Mouse (Mus musculus): Measurements from ENCODE around the gene Tns1. TPM values are rescaled to one million over a fixed set of nuclear protein-coding genes. Genes with fewer than 3 reads are reported as not detected.

The Tns1 gene
- polyA plus RNA-seq, 1 experiment from 2014 or later: 44.4 TPM

DNA sequence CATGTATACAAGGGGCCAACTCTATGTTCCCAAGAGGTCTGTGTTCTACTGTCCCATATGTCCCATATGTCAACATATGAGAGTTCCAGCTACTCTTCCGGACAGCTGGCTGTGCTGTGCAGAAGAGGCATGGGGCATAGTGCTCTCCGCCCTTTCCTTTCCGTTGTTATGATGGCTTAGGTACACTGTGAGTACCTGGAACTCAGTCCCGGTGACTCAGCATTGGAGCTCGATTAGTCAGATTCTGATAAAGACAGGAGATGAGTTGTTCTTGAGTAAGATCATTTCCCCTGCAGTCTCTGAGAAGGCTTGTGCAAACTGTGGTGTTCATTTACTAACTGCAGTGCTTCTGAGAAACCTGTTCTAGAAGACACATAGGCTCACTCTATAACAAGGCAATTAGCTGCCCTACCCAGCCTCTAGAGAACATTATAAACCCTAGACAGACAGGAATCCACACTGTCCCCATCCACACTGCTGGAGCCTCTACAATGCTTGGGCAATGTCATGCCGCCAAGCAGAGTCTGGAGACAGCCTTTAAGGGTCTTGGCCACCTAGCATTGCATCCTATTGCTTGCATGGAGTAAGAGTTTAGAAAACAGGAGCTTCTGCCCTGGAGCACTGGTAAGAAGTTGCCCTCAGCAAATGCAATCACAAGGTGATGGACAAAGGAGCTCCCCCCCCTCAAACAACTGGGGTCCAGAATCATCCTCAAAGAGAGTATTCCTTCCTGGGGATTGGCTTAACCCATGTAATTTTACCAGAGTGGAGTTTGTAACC is 25.0 kb upstream of the Tns1 start:
- H3K27ac ChIP-seq: no peak overlapping the region
- H3K9ac ChIP-seq: no peak overlapping the region
- H3K4me3 ChIP-seq: no peak overlapping the region
- WGBS: 86% methylated on average over 6 of the region's 6 CpGs
- H3K4me1 ChIP-seq: no peaks in the 10 kb centered on the region
- H3K4me2 ChIP-seq (replicated peaks): no peak overlapping the region
- no peaks in the 10 kb centered on the region for H3K36me3 ChIP-seq
- no peak for ATAC-seq (ENCODE audit: low FRiP score, low read depth)
- no peaks in the 10 kb centered on the region for H3K9me3 ChIP-seq
- no peaks in the 10 kb centered on the region for H3K27me3 ChIP-seq

DNA sequence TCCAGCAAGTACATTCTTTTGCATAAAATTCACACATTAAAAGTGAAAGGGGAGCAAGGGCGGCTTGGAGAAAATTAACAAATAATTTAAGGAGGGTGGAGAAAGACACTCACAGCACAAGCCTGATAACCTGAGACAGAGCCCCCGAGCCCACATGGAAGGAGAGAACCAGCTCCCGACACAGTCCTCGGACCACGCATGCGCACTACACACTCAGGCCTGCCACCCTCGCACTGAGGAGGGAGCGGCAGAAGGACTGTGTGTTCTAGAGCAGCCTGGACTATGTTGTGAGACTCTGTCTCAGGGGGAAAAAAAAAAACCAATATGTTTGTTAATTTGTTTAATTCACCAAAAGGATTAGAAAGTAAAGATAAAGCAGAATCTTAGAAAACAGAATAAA is 17.5 kb upstream of the Tns1 start:
- no peak overlapping the region for H3K9ac ChIP-seq
- H3K36me3 ChIP-seq: no peaks in the 10 kb centered on the region
- H3K27me3 ChIP-seq: no peaks in the 10 kb centered on the region
- H3K4me1 ChIP-seq: no peaks in the 10 kb centered on the region
- no peak overlapping the region for H3K4me2 ChIP-seq (replicated peaks)
- H3K27ac ChIP-seq: no peak overlapping the region
- H3K9me3 ChIP-seq: no peaks in the 10 kb centered on the region
- 71% methylated on average over 8 of the region's 8 CpGs for WGBS
- no peak overlapping the region for H3K4me3 ChIP-seq
- no peak for ATAC-seq (ENCODE audit: low FRiP score, low read depth)

DNA sequence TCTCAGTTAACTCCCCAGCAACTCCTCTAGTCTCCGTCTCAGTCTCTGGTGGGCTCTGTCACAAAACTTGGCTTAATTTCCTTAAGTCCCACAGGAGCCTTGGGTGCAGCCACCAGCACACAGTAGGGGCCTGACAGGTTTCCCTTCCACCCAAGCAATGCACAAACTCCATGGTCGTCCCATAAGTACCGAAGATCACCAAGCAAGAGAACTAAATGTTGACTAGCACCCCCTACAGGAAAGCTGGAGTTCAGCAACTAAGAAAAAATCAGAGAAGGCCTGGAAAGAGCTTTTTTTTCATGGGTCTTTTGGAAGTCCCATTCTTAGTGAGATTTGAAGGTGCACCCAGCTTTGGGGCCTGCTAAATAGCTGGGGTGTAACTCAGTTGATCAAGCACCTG is 15.2 kb upstream of the Tns1 start:
- H3K4me2 ChIP-seq (replicated peaks): no peak overlapping the region
- 63% methylated on average over 3 of the region's 3 CpGs for WGBS
- no peak overlapping the region for H3K4me3 ChIP-seq
- H3K36me3 ChIP-seq: no peaks in the 10 kb centered on the region
- no peak overlapping the region for H3K27ac ChIP-seq
- H3K4me1 ChIP-seq: no peaks in the 10 kb centered on the region
- H3K27me3 ChIP-seq: no peaks in the 10 kb centered on the region
- no peaks in the 10 kb centered on the region for H3K9me3 ChIP-seq
- no peak for ATAC-seq (ENCODE audit: low FRiP score, low read depth)
- no peak overlapping the region for H3K9ac ChIP-seq

- H3K4me2 ChIP-seq (replicated peaks): no peak overlapping the region
- no peak for ATAC-seq (ENCODE audit: low FRiP score, low read depth)
- no peaks in the 10 kb centered on the region for H3K36me3 ChIP-seq
- no peak overlapping the region for H3K4me3 ChIP-seq
- H3K4me1 ChIP-seq: no peaks in the 10 kb centered on the region
- H3K9ac ChIP-seq: no peak overlapping the region
- no peaks in the 10 kb centered on the region; the same call in 1 of the 2 replicates for H3K27me3 ChIP-seq
- H3K27ac ChIP-seq: no peak overlapping the region
- 77% methylated on average over 6 of the region's 6 CpGs for whole genome bisulfite sequencing
- H3K9me3 ChIP-seq: no peaks in the 10 kb centered on the region
Measured at GRCm38 (mm10) chr1:74135326-74135950, 11.2 kb upstream of the Tns1 start.

- Histone ChIP-seq H3K4me1 (no peaks in the 10 kb centered on the region), H3K27me3 (no peaks in the 10 kb centered on the region; the same call in 1 of the 2 replicates), H3K36me3 (no peaks in the 10 kb centered on the region), H3K9ac (no peak overlapping the region), H3K9me3 (no peaks in the 10 kb centered on the region), H3K4me2 (replicated peaks) (no peak overlapping the region), H3K27ac (no peak overlapping the region), H3K4me3 (no peak overlapping the region)
- 72% methylated on average over 6 of the region's 6 CpGs for WGBS
- no peak for ATAC-seq (ENCODE audit: low FRiP score, low read depth)
Measured at GRCm38 (mm10) chr1:74133954-74134353, 9.7 kb upstream of the Tns1 start.

GRCm38 (mm10) chr1:74132011-74132410 is 7.8 kb upstream of the Tns1 start:
- no peaks in the 10 kb centered on the region for H3K9me3 ChIP-seq
- H3K9ac ChIP-seq: no peak overlapping the region
- no peaks in the 10 kb centered on the region for H3K36me3 ChIP-seq
- no peak for ATAC-seq (ENCODE audit: low FRiP score, low read depth)
- H3K4me1 ChIP-seq: no peaks in the 10 kb centered on the region
- 65% methylated on average over 3 of the region's 3 CpGs for WGBS
- H3K27ac ChIP-seq: no peak overlapping the region
- H3K4me3 ChIP-seq: no peak overlapping the region
- H3K27me3 ChIP-seq: peaks cover 5% of the 10 kb centered on the region
- no peak overlapping the region for H3K4me2 ChIP-seq (replicated peaks)

GRCm38 (mm10) chr1:74130883-74131659 is 6.8 kb upstream of the Tns1 start:
- H3K9ac ChIP-seq: no peak overlapping the region
- H3K27ac ChIP-seq: no peak overlapping the region
- H3K9me3 ChIP-seq: no peaks in the 10 kb centered on the region
- no peaks in the 10 kb centered on the region for H3K36me3 ChIP-seq
- no peak overlapping the region for H3K4me2 ChIP-seq (replicated peaks)
- no peak overlapping the region for H3K4me3 ChIP-seq
- peaks cover 8% of the 10 kb centered on the region for H3K27me3 ChIP-seq
- WGBS: 86% methylated on average over 8 of the region's 8 CpGs
- ATAC-seq (ENCODE audit: low FRiP score, low read depth): no peak
- H3K4me1 ChIP-seq: no peaks in the 10 kb centered on the region

GRCm38 (mm10) chr1:74124991-74125552 is 823 bp upstream of the Tns1 start, which contains the start of gene Rufy4:
Rufy4 (plus strand) TSS chr1:74125541.
- Histone ChIP-seq H3K27me3 (peaks cover 39% of the 10 kb centered on the region), H3K4me3 (peak within 1 kb of the TSS; percentile 61), H3K9ac (peak within 1 kb of the TSS; percentile 83), H3K9me3 (no peaks in the 10 kb centered on the region), H3K4me1 (peaks cover 23% of the 10 kb centered on the region), H3K36me3 (no peaks in the 10 kb centered on the region), H3K27ac (no peak within 1 kb of the TSS; the same call in 1 of the 2 replicates), H3K4me2 (replicated peaks) (peak within 1 kb of the TSS; percentile 92)
- under 1% methylated on average over 12 of the region's 12 CpGs for WGBS
- ATAC-seq (ENCODE audit: low FRiP score, low read depth): peak; percentile 39; the same call in 1 of the 2 replicates

DNA sequence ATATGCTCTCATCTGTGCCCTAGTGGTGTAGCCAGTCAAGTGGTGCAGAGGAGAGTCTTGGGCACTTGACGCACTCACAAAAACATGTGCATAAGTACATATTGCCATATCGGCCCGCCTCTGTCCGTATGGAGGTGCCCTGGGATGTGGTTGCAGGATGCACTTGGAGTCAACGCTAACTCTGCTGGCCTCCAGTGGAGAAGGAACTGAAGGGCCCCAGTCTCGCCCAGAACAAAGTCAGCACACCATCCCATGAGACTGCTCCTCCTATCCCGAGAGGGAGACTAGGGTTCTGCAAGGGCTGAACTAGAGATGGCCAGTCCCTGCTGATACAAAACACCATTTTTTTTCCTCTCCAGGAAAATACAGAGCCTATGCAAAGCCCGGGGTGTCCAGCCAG is 1.0 kb downstream of the Tns1 start:
- WGBS: 68% methylated on average over 8 of the region's 8 CpGs
- H3K9ac ChIP-seq: no peak overlapping the region
- H3K36me3 ChIP-seq: no peaks in the 10 kb centered on the region
- peaks cover 23% of the 10 kb centered on the region for H3K4me1 ChIP-seq
- no peak overlapping the region for H3K4me3 ChIP-seq
- H3K4me2 ChIP-seq (replicated peaks): peak overlapping the region; percentile 92; the same call in 1 of the 2 replicates
- no peak overlapping the region for H3K27ac ChIP-seq
- H3K27me3 ChIP-seq: peaks cover 39% of the 10 kb centered on the region
- no peak for ATAC-seq (ENCODE audit: low FRiP score, low read depth)
- H3K9me3 ChIP-seq: no peaks in the 10 kb centered on the region

GRCm38 (mm10) chr1:74121821-74122576 is 2.2 kb downstream of the Tns1 start:
- peaks cover 38% of the 10 kb centered on the region for H3K27me3 ChIP-seq
- H3K4me1 ChIP-seq: peaks cover 23% of the 10 kb centered on the region
- no peak for ATAC-seq (ENCODE audit: low FRiP score, low read depth)
- H3K4me3 ChIP-seq: no peak overlapping the region
- H3K4me2 ChIP-seq (replicated peaks): no peak overlapping the region
- no peak overlapping the region for H3K27ac ChIP-seq
- 50% methylated on average over 9 of the region's 9 CpGs for WGBS
- no peak overlapping the region for H3K9ac ChIP-seq
- no peaks in the 10 kb centered on the region for H3K9me3 ChIP-seq
- no peaks in the 10 kb centered on the region for H3K36me3 ChIP-seq

DNA sequence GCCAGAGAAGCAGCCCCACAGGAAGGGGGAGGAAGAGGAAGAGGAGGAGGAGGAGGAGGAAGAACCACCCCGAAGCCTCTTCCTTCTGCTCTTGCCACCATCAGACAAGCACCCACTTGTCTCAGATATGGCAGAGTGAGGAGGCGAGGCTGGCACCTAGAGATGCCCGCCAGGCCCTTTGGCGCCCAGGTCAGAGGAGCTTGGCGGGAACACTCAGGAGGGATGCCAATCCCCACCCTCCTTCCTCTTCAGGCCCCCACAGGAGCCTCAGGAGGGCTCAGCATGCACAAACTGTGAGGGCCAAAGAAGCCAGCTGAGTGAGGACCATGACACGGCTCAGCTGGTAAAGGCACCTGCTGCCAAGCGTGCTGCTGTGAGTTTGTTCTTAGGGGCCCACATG is 3.1 kb downstream of the Tns1 start:
- Histone ChIP-seq H3K27me3 (peaks cover 35% of the 10 kb centered on the region), H3K4me2 (replicated peaks) (no peak overlapping the region), H3K9ac (no peak overlapping the region), H3K4me1 (peaks cover 23% of the 10 kb centered on the region), H3K9me3 (no peaks in the 10 kb centered on the region), H3K4me3 (no peak overlapping the region), H3K27ac (no peak overlapping the region), H3K36me3 (no peaks in the 10 kb centered on the region)
- 81% methylated on average over 7 of the region's 7 CpGs for WGBS
- no peak for ATAC-seq (ENCODE audit: low FRiP score, low read depth)

Measured in limb, embryonic 13.5 days (tissue).